Mouse (Mus musculus): ENCODE data around the gene Hist3h2a. TPM values are rescaled to one million over a fixed set of nuclear protein-coding genes. Genes with fewer than 3 reads are reported as not detected.

Hist3h2a gene
- polyA plus RNA-seq, 1 experiment from 2014 or later = 39.7 TPM

DNA sequence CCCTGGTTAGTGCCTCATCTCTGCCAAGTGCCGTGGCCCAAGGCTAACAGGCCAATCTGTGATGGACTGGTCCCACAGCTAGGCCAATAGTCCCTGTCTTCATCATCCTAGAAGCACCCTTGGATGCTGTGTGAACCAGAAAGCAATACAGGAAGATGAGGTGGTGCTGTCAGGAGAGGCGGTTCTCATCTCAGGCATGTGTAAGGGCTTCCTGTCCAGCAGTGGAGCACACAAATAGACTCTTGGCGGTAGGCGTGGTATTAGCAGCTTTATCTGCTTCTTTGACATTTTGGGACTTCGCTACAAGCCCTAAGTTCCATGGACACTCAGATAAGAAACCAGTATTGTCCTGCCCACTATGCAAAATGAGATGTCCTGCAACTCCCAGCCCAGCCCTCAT lies 43.1 kb downstream of the Hist3h2a start:
- H3K9ac ChIP-seq (replicated peaks; ENCODE audit: low read length) = no peak overlapping the region
- ATAC-seq (ENCODE audit: low FRiP score, low TSS enrichment) = no peak
- no peak overlapping the region for H3K27ac ChIP-seq (ENCODE audit: low read length)
- H3K27me3 ChIP-seq (ENCODE audit: insufficient read depth, low read length) = peaks cover 21% of the 10 kb centered on the region
- 85% methylated on average over 5 of the region's 5 CpGs for WGBS
- H3K4me3 ChIP-seq (ENCODE audit: low read length) = no peak overlapping the region
- H3K4me1 ChIP-seq (ENCODE audit: insufficient read depth, low read length) = peaks cover 11% of the 10 kb centered on the region
- H3K9me3 ChIP-seq (ENCODE audit: low read length) = no peaks in the 10 kb centered on the region
- no peaks in the 10 kb centered on the region for H3K36me3 ChIP-seq (ENCODE audit: insufficient read depth, low read length)
- no peak overlapping the region for H3K4me2 ChIP-seq (replicated peaks; ENCODE audit: low read depth, low read length)

DNA sequence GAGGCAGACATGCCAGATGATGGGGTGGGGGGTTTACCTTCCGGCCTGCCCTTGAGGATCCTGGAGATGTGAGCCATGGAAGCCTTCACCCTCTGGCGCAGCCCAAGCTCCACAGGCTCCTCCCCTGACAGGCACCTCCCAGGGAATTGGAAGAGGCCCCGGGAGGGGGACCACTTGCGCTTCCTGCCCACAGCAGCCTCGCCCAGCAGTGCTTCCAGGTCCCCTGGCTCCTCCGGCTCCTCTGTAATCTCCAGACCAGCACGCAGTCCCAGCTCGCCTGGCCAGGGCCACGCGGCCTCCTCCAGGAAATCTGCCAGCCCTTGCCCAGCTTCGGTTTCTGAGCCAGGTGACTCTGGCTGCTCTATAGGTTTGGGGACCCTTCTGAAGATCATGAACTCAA lies 44.7 kb downstream of the Hist3h2a start:
- ATAC-seq (ENCODE audit: low FRiP score, low TSS enrichment) = 0 out of 2 replicates have a peak, but pooled peaks have one; percentile 16
- no peaks in the 10 kb centered on the region for H3K36me3 ChIP-seq (ENCODE audit: insufficient read depth, low read length)

DNA sequence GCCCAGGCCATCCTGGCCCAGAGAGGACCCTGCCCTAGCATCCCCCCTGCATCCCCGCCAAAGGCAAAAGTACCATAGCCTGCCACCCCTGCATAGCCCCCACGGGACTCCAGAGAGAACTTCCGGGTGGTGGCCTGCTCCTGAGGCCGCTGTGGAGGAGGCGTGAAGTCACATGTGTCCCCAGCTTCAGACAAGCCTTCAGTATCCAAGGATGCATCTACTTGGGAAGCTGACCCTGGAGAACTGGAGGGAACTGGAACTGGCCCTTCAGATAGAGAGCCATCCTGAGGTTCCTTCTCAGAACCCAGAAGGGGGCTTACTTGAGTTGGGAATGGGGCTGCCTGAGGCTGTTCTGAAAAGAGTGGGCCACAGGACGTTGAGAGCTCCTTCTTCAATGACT lies 45.3 kb downstream of the Hist3h2a start:
- H3K9me3 ChIP-seq (ENCODE audit: low read length) = no peaks in the 10 kb centered on the region
- 77% methylated on average over 6 of the region's 6 CpGs for WGBS
- no peak for ATAC-seq (ENCODE audit: low FRiP score, low TSS enrichment)
- peaks cover 8% of the 10 kb centered on the region; the same call in 1 of the 2 replicates for H3K27me3 ChIP-seq (ENCODE audit: insufficient read depth, low read length)
- H3K36me3 ChIP-seq (ENCODE audit: insufficient read depth, low read length) = no peaks in the 10 kb centered on the region
- no peak overlapping the region for H3K27ac ChIP-seq (ENCODE audit: low read length)
- H3K9ac ChIP-seq (replicated peaks; ENCODE audit: low read length) = no peak overlapping the region
- no peak overlapping the region for H3K4me3 ChIP-seq (ENCODE audit: low read length)
- H3K4me1 ChIP-seq (ENCODE audit: insufficient read depth, low read length) = peaks cover 5% of the 10 kb centered on the region; the same call in 1 of the 2 replicates
- no peak overlapping the region for H3K4me2 ChIP-seq (replicated peaks; ENCODE audit: low read depth, low read length)

More for the DNA sequence above, 44.7 kb downstream of the Hist3h2a start:
- no peak overlapping the region for H3K4me3 ChIP-seq (ENCODE audit: low read length)
- H3K4me2 ChIP-seq (replicated peaks; ENCODE audit: low read depth, low read length) = no peak overlapping the region
- H3K27me3 ChIP-seq (ENCODE audit: insufficient read depth, low read length) = peaks cover 10% of the 10 kb centered on the region; the same call in 1 of the 2 replicates
- no peak overlapping the region for H3K27ac ChIP-seq (ENCODE audit: low read length)
- no peak overlapping the region for H3K9ac ChIP-seq (replicated peaks; ENCODE audit: low read length)
- no peaks in the 10 kb centered on the region for H3K9me3 ChIP-seq (ENCODE audit: low read length)
- 31% methylated on average over 11 of the region's 11 CpGs for WGBS
- H3K4me1 ChIP-seq (ENCODE audit: insufficient read depth, low read length) = peaks cover 7% of the 10 kb centered on the region

DNA sequence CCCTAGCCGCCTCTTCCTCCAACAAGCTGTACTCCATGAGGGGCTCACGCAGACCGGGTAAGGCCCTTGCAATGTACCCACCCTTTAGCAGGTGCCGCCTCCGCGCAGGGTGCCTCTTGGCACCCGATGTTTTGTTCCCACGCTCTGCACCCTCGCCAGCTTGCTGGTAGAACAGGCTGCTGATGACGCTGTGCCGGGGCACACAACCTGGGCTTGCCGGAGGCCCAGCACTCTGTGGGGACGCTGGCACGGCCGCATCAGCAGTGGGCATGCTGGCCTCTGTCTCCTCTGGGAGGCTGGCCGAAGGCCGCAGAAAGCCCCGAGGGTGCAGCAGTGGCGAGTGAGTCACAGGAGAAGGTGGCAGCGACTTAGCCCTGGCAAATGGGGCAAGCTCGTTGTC lies 46.1 kb downstream of the Hist3h2a start:
- Histone ChIP-seq H3K36me3 (ENCODE audit: insufficient read depth, low read length) (no peaks in the 10 kb centered on the region), H3K27me3 (ENCODE audit: insufficient read depth, low read length) (0 out of 2 replicates have a peak, but pooled peaks cover 4% of the 10 kb centered on the region), H3K9ac (replicated peaks; ENCODE audit: low read length) (no peak overlapping the region), H3K9me3 (ENCODE audit: low read length) (no peaks in the 10 kb centered on the region), H3K4me2 (replicated peaks; ENCODE audit: low read depth, low read length) (no peak overlapping the region), H3K4me3 (ENCODE audit: low read length) (no peak overlapping the region), H3K27ac (ENCODE audit: low read length) (no peak overlapping the region), H3K4me1 (ENCODE audit: insufficient read depth, low read length) (peaks cover 5% of the 10 kb centered on the region; the same call in 1 of the 2 replicates)
- WGBS = 93% methylated on average over 21 of the region's 21 CpGs
- no peak for ATAC-seq (ENCODE audit: low FRiP score, low TSS enrichment)

DNA sequence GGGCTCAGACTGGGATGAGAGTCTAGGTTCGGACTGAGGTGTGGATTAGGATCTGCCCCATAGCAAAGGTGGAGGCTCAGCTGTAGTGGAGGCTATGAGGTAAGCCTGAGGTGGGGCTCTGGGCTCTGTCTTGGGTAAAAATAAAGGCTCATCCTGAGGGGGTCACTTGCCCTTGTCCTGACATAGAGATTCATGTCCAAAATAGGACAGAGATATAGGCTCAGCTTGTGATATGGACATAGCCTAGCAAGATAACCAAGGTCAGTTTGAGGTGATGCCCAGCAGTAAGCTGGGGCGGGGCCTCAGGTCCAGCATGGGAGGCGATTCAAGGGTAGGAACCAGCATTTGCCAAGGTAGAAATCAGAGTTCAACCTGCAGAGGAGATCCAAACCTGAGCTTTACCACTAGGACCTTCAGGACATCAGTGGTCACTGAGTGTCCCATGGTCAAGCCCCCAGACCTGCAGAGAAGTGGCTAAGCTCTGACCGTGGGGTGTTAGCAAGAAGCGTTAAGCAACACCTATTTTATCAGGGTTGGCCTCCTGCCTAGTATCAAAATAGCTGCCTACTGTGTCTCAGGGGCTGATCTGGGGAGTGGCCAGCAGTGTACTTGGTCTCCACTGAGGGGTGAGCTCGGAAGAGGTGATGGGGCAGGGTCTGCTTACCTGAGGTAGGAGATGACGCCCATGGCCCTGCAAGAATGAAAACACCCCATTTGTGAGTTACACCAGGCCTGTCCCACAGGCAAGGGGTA lies 48.0 kb downstream of the Hist3h2a start:
- Histone ChIP-seq H3K4me1 (ENCODE audit: insufficient read depth, low read length) (peaks cover 5% of the 10 kb centered on the region; the same call in 1 of the 2 replicates), H3K9me3 (ENCODE audit: low read length) (no peaks in the 10 kb centered on the region), H3K9ac (replicated peaks; ENCODE audit: low read length) (no peak overlapping the region), H3K4me2 (replicated peaks; ENCODE audit: low read depth, low read length) (no peak overlapping the region), H3K4me3 (ENCODE audit: low read length) (no peak overlapping the region), H3K27ac (ENCODE audit: low read length) (no peak overlapping the region), H3K27me3 (ENCODE audit: insufficient read depth, low read length) (no peaks in the 10 kb centered on the region), H3K36me3 (ENCODE audit: insufficient read depth, low read length) (no peaks in the 10 kb centered on the region)
- WGBS = 73% methylated on average over 7 of the region's 7 CpGs
- no peak for ATAC-seq (ENCODE audit: low FRiP score, low TSS enrichment)

Small RNA genes within 50 kb of the gene (microRNA-seq; reads per million reads assigned to microRNA genes)
- gene Gm44313 = not detected

Other genes with a start within 250 kb of the Hist3h2a start
- not detected in 2 replicates for gene Olfr318, start 230.7 kb upstream of the Hist3h2a start, polyA plus RNA-seq (2015; fragmentation: Nextera tagmentation; extraction: Ambion mirVana)
- not detected in 2 replicates for gene Olfr317, start 215.5 kb upstream of the Hist3h2a start, polyA plus RNA-seq (2015; fragmentation: Nextera tagmentation; extraction: Ambion mirVana)
- gene Olfr316, start 202.0 kb upstream of the Hist3h2a start, polyA plus RNA-seq (2015; fragmentation: Nextera tagmentation; extraction: Ambion mirVana) = not detected in 2 replicates
- not detected in 2 replicates for gene Olfr315, start 181.5 kb upstream of the Hist3h2a start, polyA plus RNA-seq (2015; fragmentation: Nextera tagmentation; extraction: Ambion mirVana)
- not detected in 2 replicates for gene Olfr314, start 171.7 kb upstream of the Hist3h2a start, polyA plus RNA-seq (2015; fragmentation: Nextera tagmentation; extraction: Ambion mirVana)
- gene Fam183b, start 152.7 kb upstream of the Hist3h2a start, polyA plus RNA-seq (2015; fragmentation: Nextera tagmentation; extraction: Ambion mirVana) = 0.31 and 0.85 TPM in 2 replicates
- gene Olfr313, start 139.7 kb upstream of the Hist3h2a start, polyA plus RNA-seq (2015; fragmentation: Nextera tagmentation; extraction: Ambion mirVana) = not detected in 2 replicates
- not detected in 2 replicates for gene Olfr312, start 125.4 kb upstream of the Hist3h2a start, polyA plus RNA-seq (2015; fragmentation: Nextera tagmentation; extraction: Ambion mirVana)
- gene Olfr311, start 115.4 kb upstream of the Hist3h2a start, polyA plus RNA-seq (2015; fragmentation: Nextera tagmentation; extraction: Ambion mirVana) = not detected in 2 replicates
- 10.2 and 10.6 TPM in 2 replicates for gene Gm12258, start 107.5 kb upstream of the Hist3h2a start, polyA plus RNA-seq (2015; fragmentation: Nextera tagmentation; extraction: Ambion mirVana)
- 9.1 and 9.4 TPM in 2 replicates for gene 2810021J22Rik, start 87.5 kb upstream of the Hist3h2a start, polyA plus RNA-seq (2015; fragmentation: Nextera tagmentation; extraction: Ambion mirVana)
- gene Zfp39, start 50.5 kb upstream of the Hist3h2a start, polyA plus RNA-seq (2015; fragmentation: Nextera tagmentation; extraction: Ambion mirVana) = 6.0 and 7.3 TPM in 2 replicates
- gene Btnl10, start 36.8 kb upstream of the Hist3h2a start, polyA plus RNA-seq (2015; fragmentation: Nextera tagmentation; extraction: Ambion mirVana) = 0.10 TPM in 1 of 2 replicates, not detected in the other
- gene Rnf187, start 15.8 kb upstream of the Hist3h2a start, polyA plus RNA-seq (2015; fragmentation: Nextera tagmentation; extraction: Ambion mirVana) = 217 and 219 TPM in 2 replicates
- gene Hist3h2ba, start 5.8 kb upstream of the Hist3h2a start, polyA plus RNA-seq (2015; fragmentation: Nextera tagmentation; extraction: Ambion mirVana) = 93.4 and 93.5 TPM in 2 replicates
- gene Trim17, start within 50 bp of the Hist3h2a start, polyA plus RNA-seq (2015; fragmentation: Nextera tagmentation; extraction: Ambion mirVana) = 0.42 and 0.64 TPM in 2 replicates
- 22.9 and 25.9 TPM in 2 replicates for gene Trim11, start 23.4 kb downstream of the Hist3h2a start, polyA plus RNA-seq (2015; fragmentation: Nextera tagmentation; extraction: Ambion mirVana)
- gene Obscn, start 181.7 kb downstream of the Hist3h2a start, polyA plus RNA-seq (2015; fragmentation: Nextera tagmentation; extraction: Ambion mirVana) = 0.50 and 0.51 TPM in 2 replicates
- 6.9 and 8.5 TPM in 2 replicates for gene Iba57, start 209.1 kb downstream of the Hist3h2a start, polyA plus RNA-seq (2015; fragmentation: Nextera tagmentation; extraction: Ambion mirVana)
- gene Gjc2, start 228.5 kb downstream of the Hist3h2a start, polyA plus RNA-seq (2015; fragmentation: Nextera tagmentation; extraction: Ambion mirVana) = 0.36 and 0.67 TPM in 2 replicates
- 134 and 141 TPM in 2 replicates for gene Guk1, start 237.5 kb downstream of the Hist3h2a start, polyA plus RNA-seq (2015; fragmentation: Nextera tagmentation; extraction: Ambion mirVana)
- gene Mrpl55, start 247.8 kb downstream of the Hist3h2a start, polyA plus RNA-seq (2015; fragmentation: Nextera tagmentation; extraction: Ambion mirVana) = 103 and 104 TPM in 2 replicates